Mouse (Mus musculus) lung, postnatal 4 days (tissue): ENCODE measurements around the gene Lrrc4b.

Experiments used
- DNase-seq, 2 experiments: peaks; one replicate each; pipeline ENCODE4 v3.0.0; 2021

Lrrc4b gene

DNA sequence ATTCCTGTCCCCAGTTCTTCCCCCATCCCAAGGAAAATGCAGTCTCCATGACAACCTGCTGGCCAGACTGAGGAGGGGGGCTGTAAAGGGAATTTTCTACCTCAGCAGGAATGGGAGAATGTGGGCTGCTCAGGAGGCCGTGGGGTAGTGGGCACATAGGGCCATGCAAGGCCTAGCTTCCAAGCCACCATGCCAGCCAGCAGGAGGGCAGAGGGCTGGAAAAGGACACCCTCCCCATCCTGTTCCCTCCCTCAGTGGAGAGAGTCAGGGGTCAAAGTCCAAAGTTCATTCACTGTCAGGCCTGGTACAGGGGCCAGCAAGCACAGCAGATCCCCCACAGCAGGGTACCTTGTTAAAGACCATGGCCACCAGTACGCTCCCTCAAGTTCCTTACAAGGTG is 36.3 kb downstream of the Lrrc4b start, which contains the start of gene Aspdh:
Aspdh (plus strand) TSS at position 281 of the 400 bp plus-strand sequence.
- peak in 1 of 2 experiments; percentile 15 for DNase-seq

DNA sequence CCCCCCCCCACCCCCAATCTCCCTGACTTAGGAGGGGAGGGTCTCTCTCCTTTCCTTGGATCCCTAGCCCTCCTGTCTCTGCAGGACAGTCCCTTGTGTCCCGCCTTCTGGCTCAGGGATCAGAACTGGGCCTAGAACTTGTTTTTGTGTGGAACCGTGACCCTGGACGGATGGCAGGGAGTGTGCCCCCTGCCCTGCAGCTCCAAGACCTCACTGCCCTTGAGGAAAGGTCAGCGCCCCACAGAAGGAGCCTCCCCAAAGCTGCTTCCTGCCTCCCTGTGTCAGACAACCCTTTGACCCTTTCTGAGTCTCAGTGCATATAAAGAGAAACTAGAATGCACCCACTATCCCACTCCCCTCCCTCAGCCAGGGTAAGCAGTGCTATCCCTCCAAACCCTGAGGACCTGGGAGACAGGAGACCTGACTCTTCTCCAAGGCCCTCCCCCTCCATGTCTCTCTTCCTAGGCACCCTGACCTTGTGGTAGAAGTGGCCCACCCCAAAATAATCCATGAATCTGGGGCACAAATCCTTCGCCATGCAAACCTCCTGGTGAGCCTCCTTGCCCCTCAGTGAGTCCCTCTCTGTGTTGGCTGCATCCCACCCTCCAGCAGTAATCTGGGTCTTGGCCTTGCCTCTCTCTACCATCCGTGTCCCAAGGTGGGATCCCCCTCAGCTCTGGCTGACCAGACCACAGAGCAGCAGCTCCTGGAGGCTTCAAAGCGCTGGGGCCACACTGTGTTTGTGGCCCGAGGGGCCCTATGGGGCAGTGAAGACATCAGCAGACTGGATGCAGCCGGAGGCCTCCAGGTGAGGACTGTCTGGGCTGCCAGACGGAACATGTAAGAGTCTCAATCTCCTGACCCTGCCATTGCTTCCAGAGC is 37.4 kb downstream of the Lrrc4b start:
- DNase-seq = peak in 1 of 2 experiments; percentile 17

DNA sequence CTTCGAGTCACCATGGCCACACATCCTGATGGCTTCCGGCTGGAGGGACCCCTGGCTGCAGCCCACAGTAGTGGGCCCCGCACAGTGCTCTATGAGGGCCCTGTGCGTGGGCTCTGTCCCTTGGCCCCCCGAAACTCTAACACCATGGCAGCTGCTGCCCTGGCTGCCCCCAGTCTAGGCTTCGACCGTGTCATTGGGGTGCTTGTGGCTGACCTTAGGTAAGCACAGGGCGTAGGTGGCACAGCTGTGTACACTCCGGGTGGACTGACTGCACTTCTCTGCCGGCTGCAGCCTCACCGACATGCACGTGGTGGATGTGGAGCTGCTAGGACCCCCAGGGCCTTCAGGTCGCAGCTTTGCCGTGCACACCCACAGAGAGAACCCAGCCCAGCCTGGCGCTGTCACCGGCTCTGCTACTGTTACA is 38.1 kb downstream of the Lrrc4b start:
- peak in 1 of 2 experiments; percentile 23 for DNase-seq

DNA sequence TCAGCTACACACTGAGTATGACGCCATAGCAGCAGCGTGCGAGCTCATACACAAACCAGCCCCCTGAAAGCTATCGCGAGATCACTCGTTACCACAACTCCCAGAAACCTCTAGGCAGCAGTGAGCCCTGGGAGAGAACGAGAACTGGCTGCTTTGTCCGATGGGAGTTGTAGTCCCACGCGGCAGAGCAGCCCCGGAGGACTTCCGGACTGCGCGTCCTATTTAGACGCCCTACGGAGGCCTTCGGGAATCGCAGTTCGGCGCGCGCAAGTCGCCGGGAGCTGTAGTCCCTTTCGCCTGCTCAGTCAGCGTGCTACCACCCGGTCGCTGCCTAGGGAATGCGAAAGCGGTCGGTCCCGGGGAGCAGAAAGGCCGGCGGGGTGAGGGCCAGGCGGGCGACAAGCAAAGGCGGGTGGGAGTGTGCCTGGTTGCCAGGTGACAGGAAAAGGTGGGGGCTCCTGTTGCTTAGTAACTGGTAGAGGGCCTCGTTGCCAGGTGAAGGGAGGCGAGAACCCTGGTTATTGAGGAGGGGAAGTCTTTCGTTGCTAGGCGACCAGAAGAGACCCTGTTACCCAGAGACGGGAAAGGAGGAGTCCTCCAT is 39.1 kb downstream of the Lrrc4b start, which contains the start of gene Josd2:
Josd2 (plus strand) TSS at position 170 of the 601 bp plus-strand sequence.
- DNase-seq = peak; percentile 94 to 97

DNA sequence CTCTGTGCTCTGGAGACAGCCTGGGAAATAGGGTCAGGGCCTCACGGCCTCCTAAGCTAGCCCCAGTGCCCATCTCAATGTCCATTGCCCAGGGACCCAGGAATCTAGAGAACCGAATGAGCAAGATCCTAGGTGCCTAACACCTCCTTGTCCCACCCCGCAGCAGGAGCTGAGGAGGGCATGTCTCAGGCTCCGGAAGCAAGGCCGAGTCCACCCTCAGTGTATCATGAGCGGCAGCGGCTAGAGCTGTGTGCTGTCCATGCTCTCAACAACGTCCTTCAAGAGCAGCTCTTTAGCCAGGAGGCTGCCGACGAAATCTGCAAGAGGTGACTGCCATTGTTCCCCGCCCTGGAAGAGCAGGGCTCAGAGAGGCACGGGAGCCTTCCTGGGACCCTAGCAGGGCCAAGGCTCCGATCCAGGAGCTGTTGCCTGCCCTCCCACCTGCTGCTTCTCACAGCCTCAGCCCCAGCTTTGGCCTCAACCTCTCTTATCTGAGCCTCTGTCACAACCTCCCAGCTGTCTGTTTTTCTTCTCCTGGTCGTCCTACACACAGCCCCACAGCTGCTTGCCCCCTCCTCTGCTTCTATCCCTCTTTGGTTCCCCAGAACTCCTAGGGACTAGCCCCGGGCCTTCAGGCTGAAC is 39.9 kb downstream of the Lrrc4b start:
- DNase-seq = peak in 1 of 2 experiments; percentile 39

DNA sequence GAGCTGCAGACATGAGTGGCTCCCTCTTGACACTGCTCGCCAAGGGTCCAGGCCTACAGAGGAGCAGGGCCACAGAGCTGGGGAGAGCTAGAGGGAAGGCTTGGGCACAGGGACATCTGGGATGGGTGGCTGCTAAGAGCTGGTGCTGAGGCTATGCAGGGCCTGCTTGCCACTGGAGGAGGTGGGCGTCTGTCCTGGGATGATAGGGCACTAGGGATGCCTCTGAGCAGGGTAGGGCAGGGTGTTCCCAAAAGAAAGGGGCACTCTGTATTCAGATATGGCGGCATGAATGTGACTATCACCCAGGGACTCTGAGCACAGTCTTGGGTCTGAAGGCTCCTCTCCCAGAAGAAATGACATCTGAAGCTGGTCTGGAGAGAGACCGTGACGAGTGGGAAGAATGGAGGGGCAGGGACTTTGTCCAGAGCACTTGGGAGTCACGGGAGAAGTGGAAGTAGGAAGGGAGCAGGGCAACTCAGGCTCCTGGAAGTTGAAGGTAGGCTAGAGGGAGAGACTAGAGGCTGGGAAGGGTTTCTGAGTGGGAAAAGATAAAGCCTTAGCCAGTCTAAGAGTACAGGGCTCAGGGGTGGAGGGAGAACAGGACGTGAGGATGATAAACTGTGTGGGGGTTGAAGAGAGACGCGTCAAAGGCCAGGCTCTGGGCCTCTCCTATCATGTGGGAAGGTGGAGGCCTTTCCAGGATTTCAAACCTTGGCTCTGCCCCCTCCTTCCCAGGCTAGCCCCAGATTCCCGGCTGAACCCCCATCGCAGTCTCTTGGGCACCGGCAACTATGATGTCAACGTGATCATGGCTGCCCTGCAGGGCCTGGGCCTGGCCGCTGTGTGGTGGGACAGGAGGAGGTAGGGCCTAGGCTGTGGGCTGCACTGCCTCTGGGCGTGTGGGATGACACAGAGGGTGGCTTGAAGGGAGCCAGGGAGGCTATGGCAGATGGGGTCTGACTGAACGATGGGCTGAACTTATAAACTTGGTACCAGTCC is 41.2 kb downstream of the Lrrc4b start:
- DNase-seq = peak in 1 of 2 experiments; percentile 21

DNA sequence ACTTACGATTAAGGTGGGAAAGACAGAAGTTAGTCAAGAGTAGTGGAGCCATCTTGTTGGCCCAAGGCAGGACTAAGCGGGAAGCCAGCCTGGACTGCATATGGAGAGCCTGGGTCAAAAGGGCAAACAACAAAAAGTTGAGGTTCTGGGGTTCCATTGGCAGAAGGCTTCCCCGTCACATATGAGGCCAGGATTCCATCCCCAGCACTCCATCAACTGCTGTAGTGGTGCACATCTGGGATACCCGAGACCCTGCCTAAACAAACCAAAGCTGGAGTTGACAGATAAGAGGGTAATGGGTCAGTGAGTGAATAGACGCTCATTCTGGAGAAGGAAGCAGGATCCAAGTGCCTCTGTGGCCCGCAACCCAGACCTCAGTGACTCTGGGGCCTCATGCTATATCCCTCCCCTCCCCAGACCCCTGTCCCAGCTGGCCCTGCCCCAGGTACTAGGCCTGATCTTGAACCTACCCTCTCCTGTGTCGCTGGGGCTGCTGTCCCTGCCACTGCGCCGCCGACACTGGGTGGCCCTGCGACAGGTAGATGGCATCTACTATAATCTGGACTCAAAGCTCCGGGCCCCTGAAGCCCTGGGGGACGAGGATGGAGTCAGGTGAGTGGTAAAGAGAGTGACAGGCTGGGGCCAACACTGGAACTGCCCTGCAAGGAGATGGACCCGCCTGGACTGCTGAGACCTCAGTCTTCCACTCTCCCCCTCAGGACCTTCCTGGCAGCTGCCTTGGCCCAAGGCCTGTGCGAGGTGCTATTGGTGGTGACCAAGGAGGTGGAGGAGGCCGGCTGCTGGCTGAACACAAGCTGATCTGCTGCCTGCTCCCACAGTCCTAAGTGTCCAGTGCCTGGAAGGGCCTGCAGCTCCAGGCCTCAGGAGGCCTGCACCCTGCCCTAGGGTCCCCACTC is 42.1 kb downstream of the Lrrc4b start:
- peak in 1 of 2 experiments; percentile 37 for DNase-seq

DNA sequence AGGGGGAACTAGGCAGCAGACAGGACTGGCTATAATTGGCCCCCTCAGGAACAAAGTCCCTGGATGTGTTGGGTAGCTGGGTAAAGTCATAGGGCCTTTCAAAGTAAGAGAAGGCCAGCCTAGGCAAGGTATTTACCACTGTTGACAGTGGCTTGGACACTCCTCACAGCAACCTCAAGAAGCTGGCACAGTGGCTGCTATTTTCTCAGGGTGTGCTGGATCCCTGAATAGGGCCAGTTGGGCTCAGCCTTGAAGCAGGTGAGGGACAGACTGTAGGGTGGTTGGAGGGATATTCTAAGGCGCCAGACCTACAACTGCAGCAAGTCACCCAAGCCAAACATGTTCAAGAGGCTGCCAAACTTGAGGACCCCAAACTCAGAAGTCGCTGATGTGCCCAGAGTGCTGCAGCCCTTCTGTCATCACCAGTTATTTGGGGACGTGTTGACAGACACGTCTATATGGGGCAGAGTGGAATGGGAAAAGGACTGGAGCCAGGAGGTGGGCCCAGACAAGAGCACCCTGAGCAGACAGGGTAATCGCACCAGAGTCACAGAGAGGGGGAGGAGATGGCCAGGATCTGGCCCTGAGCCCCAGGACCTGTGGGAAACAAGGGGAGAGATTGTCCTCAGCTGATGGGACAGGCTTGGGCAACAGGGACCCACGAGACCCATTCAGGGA is 43.2 kb downstream of the Lrrc4b start:
- peak; percentile 38 to 85 for DNase-seq

DNA sequence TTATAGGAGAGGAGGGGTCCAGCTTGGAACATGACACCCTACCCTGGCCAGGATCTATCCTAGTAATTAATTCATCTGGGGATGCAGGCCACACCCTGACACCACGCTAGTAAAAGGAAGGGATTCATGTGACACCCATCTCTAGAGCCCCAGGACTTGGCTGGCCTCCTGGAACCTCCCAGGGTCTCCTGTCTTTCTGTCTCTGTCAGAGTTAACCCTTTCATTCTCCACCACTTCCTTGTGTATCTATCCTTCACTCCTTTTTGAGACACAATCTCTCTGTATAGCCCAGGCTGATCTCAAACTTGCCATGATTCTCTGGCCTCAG is 43.7 kb downstream of the Lrrc4b start:
- DNase-seq = no peak

DNA sequence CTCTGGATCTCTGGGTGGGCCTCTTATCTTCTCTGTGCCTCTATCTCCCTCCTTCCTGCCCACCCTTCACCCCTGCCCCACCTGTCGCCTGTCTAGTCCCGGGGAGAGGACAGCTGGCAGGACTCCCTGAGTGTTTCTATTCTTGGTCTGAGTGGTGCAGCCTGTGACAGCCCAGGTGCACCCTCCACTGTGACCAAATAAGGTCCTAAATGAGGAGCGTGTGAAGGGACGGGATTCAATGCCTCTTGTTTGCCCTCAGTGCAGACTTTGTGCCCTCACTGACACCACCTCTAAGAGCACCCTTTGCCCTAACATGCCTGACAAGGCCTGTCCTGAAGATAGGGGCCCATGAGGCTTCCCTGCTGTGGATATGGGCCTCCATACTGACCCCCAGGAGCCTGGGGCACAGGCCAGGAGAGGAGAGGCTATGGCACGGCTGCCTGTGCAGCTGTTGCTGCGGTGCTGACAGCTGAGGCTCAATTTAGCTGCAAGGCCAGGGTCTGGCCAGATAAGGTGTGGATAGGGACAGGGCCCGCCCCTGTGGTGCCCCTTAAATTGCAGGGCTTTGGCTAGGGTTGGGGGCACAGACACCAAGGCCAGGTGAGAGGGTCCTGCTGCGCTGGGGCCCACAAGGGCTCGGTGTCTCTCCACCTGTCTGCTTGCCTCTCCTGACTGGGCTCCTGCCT is 44.3 kb downstream of the Lrrc4b start:
- DNase-seq = peak in 1 of 2 experiments; percentile 39

DNA sequence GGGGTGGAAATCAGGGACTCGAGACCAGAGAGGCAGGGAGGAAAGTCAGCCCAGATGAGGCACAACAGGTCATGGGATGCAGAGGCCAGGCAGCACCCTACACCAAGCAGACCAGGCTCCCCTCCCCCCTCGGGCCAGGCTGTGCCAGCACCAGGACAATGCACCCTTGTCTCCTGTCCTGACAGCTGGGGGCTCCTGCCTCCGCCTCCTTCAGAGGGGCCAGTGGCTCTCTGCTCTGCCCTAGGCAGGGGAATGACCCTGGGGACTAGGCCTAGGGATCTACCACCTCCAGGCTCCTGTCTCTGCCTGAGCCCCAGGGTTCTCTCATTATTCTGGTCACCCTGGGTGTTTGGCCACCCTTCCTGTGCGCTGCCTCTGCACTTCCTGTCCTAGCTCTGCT is 45.6 kb downstream of the Lrrc4b start:
- DNase-seq = peak in 1 of 2 experiments; percentile 26

DNA sequence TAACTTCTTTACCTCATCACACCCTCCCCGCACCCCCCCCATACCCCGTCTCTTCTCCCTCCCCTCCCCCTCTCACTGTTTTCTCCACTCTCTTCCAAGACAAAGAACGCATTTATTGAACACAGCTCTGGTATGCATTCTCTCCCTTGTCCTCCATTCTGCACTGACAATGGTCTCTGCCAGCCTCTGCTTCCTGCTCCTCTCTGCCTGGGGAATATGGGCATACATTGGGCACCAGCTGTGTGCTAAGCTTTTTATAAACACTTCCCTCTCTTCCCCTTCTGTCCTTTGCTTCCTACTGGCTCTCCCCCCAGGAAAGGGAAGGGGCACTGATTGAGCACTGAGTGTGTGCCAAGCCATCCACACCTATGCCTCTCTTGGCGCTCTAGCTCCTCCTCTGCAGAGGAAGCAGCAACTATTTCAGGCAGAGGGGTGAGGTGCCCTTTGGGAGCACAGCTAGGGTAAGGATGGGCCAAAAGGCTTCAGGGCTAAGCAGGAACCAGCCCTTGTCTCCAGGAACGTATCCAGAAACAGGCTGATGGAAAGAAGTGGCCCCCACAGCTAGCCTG is 46.3 kb downstream of the Lrrc4b start:
- DNase-seq = peak in 1 of 2 experiments; percentile 18

DNA sequence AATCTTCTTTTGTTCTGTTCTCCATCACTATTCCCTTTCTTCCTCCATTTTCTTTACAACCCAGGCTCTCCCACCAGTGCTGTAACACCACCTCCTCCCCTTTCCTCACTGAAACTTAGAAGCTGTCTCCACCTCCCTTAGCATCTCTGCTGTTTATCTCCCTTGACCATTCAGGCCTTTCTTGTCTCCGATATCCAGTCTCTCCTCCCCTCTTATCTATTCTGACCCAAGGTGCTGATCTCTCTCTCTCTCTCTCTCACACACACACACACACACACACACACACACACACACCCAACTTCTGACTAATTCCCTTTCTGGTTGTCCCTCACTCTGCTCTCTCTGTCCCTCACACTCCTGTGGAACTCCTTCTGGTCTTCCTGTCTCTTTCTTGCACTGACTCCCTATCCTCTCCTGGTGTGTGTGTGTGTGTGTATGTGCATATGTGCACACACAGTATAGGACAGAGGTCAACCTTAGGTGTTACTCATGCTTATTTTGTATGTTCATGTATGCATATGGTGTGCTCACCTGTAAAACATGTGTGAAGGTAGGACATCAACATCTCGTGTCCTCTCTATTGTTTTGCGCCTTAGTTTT is 54.1 kb downstream of the Lrrc4b start:
- no peak for DNase-seq

DNA sequence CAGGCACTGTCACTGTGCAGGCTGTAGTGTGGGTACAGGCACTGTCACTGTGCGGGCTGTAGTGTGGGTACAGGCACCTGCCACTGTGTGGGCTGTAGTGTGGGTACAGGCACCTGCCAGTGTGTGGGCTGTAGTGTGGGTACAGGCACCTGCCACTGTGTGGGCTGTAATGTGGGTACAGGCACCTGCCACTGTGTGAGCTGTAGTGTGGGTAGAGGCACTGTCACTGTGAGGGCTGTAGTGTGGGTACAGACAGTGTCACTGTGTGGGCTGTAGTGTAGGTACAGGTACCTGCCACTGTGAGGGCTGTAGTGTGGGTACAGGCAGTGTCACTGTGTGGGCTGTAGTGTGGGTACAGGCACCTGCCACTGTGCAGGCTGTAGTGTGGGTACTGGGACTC is 55.3 kb downstream of the Lrrc4b start:
- peak in 1 of 2 experiments; percentile 4 for DNase-seq

DNA sequence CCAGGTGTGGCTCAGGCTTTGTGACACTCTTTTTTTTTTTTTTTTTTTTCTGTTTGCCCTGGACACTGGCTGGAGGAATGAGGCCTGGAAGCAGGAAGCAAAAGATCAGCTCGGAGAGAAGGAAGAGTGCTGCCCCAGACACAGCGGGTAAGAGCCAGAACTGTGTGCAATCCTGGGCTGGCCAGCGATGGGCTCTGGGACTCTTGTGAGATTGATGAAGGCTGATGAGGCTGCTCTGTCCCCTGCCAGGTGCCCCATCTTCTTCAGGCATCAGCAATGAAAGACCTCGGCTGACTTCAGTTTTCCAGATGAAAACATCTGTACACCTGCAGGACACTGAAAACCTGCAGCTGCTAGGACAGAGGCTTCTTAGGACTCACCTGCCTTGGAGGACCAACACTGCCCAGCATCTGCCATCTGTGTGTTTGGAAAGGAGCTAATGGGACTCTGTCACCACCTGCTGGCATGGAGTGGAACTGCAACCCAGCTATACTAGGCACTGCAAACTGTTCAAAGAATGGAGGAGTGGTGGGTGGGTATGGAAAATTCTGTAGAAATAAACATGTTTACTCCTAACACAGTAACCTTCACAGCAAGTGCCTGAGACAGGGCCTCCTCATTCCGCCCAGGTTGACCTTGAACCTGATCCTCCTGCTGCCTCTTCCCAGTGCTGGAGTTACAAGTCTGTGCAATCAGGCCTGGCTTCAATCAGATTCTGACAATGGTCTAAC is 56.2 kb downstream of the Lrrc4b start:
- peak; percentile 59 to 80 for DNase-seq

DNA sequence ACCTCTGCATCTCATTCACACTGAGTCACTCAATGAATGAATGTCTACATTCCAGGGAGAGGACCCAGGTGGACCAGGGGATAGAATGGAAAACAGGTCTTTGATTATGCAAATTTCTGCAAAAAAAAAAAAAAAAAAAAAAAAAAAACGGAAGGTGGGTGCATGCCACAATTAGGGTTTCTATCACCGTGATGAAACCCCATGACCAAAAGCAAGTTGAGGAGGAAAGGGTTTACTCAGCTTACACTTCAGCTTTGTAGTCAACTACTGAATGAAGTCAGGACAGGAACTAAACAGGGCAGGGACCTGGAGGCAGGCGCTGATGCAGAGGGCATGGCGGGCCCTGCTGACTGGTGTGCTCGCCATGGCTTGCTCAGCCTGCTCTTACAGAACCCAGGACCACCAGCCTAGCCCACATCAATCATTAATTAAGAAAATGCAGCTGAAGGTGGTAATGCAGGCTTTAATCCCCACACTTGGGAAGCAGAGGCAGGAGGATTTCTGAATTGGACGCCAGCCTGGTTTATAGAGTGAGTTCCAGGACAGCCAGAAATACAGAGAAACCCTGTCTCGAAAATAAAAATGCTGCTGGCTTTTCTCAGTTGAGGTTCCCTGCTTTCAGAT is 56.9 kb downstream of the Lrrc4b start:
- DNase-seq = peak in 1 of 2 experiments; percentile 12

DNA sequence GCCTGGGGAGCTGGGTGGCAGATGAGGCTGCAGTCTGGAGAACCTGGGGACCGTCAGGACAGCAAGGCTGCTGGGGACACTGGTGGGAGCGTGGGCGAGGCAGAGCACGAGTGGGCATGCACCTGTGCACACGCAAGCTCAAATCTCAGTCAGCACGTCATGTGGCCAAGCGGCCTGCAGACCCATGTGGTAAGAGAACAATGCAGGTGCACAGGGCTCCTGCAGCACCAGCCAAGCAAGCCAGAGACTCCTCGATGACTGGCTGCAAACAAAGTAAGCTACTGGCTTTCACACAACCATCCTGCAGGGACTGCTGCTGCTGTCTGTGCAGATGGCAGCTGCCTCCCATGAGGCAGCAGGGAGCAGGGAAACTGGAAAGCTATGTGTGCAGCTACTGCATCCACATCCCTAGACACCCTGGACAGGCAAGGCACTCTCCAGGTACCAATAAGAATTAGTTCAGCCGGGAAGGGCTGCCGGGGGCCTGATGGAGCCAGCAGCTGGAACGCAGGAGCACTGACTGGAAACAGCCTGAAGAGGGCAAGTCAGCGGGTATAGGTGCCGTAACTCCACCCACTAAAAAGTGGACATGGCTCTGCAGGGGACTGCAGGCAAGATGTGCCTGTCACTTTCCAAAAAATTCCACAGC is 58.2 kb downstream of the Lrrc4b start:
- DNase-seq = peak in 1 of 2 experiments; percentile 12
